Mouse (Mus musculus): ENCODE measurements around the gene Ppp2r2c.

Ppp2r2c gene

DNA sequence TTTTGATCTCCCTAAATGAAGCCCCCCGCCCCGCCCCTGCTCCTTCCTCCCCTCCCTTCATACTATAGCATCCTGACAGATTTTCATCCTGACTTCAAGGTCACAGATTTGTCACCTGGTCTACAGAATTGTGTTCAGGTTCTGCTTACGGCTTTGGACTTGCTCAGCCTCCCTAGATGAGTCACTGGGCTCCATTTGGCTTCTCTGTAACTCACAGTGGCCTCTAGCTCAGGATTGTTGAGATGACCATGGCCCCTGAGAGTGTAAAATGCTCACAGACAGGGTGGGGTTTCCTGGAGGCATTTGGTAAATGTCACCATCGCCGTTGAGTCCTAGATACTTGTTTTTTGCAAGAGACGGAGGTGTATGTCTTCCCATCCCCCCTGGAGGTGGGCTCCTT is 2.6 kb downstream of the Ppp2r2c start:
- DNase-seq (ENCODE audit: low spot score) = no peak

- no peak for DNase-seq (ENCODE audit: low spot score)
These were observed 7.6 kb downstream of the Ppp2r2c start for GRCm38 (mm10) chr5:36875956-36876355.

DNA sequence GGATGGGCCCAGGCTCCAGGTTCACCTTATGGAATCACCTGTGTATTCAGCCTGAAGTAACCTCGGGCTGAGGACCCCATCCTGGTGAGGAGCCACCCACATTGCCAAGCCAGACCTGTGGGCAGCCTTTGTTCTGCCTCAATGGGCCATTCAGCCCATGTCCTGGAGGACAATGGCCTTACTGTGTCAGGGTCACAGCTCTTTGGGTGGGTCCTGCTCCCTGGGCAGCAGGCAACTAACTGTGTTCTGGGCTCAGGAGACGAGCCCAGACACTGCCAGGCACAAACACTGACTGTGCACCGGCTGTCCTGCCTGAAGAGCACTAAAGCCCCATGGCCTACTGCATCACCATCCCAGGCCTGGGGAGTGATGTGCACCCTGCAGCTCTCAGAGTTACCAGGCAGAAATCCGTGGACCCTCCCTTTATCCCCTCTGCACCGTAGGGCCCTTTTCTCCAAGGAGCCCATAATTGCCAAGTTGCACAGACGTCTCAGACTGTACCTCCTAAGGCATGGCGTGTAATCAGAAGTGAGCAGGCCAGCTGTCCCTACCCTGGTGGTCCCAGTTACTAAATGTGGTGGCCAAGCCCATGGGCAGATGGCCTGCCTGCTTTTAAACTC is 8.6 kb downstream of the Ppp2r2c start:
- no peak for DNase-seq (ENCODE audit: low spot score)

DNA sequence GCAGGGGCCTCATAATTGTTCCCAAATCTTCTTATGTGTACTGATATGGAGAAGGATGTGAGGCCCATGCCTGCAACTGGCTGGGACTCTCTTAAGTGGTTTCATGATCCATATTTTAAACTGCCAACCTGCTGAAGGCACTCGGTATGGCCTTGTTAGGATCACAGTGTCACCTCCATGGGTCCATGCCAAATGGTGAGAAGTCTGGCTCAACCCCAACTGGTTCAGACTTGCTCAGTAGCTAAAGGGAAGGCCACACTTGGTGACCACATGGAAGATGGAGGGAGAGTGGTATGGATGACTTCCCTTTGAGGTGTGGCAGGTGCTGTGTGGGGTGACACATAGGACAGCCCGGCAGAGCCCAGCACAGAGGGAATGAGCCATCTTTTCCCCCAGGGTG is 9.3 kb downstream of the Ppp2r2c start:
- DNase-seq (ENCODE audit: low spot score) = no peak

DNA sequence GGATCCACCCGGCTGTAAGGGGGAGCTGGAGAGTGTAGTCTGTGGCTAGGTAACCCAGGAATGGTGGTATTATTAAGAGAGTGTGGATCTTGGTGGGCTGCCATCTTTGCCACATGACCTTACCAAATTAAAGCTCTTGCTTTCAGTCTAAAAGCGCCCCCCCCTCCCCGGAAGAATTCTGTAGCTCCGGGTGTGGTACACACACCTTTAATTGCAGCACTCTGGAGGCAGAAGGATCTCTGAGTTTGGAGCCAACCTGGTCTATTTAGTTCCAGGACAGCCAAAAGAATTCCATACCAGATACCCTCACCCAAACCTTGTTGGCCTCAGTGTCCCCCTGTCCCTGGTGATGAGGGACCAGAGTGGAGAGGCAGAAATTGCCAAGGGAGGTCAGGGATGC is 10.5 kb downstream of the Ppp2r2c start:
- no peak for DNase-seq (ENCODE audit: low spot score)

DNA sequence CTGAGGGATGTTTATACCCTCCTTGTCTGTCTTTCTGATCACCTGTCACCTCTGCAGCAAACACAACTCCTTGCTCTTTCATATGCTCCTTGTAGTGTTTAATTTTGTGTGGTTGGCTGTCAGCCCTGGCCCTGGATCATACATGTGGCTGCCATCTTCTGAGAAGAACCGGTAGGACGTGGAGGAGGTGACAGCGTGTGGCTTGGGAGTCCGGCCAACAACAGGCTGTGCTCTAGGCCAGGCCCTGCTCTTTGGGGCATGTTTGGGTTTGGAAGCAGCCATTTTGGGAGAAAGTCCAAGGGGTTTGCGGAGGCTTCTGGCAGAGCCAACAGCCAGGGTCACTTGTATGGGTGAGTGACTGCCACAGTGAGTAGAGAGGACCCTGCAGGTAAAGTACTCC is 12.3 kb downstream of the Ppp2r2c start:
- DNase-seq (ENCODE audit: low spot score) = no peak

GRCm38 (mm10) chr5:36883516-36883915 is 15.2 kb downstream of the Ppp2r2c start:
- no peak for DNase-seq (ENCODE audit: low spot score)

DNA sequence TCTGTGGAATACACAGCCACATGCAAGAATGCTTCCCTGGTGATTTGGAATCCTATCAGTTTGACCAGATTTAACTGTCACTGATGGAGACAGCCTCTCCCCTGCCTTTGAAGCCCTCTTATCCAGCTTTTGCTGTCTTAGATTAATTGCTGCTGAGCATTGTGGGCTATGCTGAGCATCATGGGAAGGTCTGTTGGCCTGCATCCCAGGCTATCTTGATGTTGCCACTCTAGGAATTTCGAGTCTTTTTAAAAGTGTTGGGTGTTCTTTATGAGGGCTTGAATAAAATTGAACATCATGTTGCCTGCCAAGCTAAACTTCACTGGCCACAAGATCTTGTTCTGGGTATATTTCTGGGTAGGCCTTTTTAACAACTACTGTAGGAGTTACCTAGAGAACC is 16.8 kb downstream of the Ppp2r2c start:
- DNase-seq (ENCODE audit: low spot score) = no peak

DNA sequence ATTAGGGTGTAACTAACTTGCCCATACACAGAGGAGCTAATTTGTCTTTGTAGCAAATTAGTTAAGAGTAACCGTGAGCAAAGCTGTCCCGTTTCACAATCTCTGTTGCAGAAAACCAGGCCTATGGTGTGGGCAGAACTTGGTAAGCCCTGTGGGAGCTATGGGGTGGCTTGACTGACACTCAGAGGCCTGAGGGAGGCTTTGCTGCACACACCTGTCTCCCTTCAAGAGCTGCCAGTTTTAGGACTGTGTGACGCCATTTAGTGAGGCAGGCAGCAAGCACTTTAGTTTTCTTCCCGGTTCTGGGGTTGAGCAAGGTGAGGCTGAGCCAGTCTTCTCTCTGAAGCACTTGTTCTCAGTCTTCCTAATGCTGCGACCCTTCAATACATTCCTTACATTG is 17.3 kb downstream of the Ppp2r2c start:
- no peak for DNase-seq (ENCODE audit: low spot score)

- no peak for DNase-seq (ENCODE audit: low spot score)
These were observed 18.0 kb downstream of the Ppp2r2c start for GRCm38 (mm10) chr5:36886298-36886697.

- no peak for DNase-seq (ENCODE audit: low spot score)
These were observed 18.6 kb downstream of the Ppp2r2c start for GRCm38 (mm10) chr5:36886852-36887283.

DNA sequence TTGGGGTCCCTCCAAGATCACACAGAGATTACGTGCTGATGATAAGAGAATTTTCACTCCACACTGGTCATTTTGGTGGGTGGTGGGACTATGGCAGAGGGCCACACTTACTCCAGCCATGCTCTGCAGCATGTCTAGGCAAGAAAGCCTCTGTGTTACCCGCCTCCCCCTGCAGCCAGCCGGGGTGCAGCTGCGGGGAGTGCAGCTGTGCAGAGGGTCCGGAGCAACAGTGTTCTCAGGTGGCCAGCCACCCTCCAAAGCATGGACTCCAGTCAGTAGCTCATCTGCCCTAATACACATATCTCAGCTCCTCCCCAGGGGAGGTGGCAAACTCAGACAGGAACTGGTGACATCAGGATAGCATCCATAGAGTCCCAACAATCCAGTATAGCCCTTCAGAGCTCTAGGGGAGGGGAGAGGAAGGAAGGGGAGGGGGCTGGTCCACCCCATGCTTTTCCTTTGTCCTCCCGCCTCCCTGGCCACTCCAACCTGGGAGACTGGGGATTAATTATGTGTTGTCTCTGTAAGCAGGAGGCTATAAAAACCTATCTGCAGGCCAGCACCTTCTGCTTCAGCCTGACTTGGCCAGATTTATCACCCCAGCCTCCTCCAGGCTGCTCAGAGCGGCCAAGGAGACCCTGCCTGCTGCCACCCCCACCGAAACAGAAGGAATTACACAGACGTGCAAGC is 19.1 kb downstream of the Ppp2r2c start:
- no peak for DNase-seq (ENCODE audit: low spot score)

GRCm38 (mm10) chr5:36888501-36888900 is 20.2 kb downstream of the Ppp2r2c start:
- no peak for DNase-seq (ENCODE audit: low spot score)

GRCm38 (mm10) chr5:36888911-36889310 is 20.6 kb downstream of the Ppp2r2c start:
- DNase-seq (ENCODE audit: low spot score) = no peak

- no peak for DNase-seq (ENCODE audit: low spot score)
These were observed 21.1 kb downstream of the Ppp2r2c start for GRCm38 (mm10) chr5:36889380-36889886.

DNA sequence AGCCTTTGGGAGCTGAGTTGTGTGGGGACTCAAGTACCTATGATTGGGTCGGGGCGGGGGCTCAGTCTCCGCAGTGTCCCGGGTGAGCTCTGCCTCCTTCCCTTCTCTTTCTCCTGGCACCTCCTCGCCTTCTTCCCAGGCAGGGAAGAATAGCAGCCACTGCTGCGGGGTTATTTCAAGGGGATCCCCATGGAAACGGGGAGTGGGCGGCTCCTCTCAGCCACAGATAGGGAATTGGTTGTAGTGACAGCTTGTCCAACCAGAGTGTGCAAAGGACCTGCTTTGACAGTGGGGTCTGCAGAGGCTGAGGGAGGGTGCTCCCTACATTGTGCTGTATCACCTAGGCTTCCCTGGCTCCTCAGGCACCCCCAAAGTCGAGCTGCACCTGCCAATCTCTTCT is 22.5 kb downstream of the Ppp2r2c start:
- DNase-seq (ENCODE audit: low spot score) = no peak

- peak; percentile 37 for DNase-seq (ENCODE audit: low spot score)
These were observed 23.6 kb downstream of the Ppp2r2c start for GRCm38 (mm10) chr5:36891793-36892470.

- DNase-seq (ENCODE audit: low spot score) = no peak
These were observed 24.9 kb downstream of the Ppp2r2c start for GRCm38 (mm10) chr5:36893263-36893662.

DNA sequence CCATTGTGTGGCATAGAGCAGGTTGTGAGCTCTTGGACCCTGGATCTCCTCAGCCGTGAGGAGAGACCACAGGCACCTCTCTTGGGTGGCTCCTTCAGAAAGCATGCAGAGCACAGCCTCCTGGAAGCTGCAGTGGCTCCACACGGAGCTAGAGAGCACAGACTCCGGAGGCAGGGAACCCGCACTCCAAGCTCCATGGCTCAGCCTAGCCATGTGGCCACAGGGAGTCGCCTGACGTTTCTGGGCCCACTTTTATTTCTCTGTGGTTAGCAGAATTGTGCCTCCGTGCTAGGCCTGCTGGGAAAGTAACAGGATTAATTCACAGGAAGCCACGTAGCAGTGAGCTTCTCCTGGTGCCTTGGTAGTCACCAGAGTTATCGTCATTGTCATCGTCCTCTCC is 25.8 kb downstream of the Ppp2r2c start:
- no peak for DNase-seq (ENCODE audit: low spot score)

DNA sequence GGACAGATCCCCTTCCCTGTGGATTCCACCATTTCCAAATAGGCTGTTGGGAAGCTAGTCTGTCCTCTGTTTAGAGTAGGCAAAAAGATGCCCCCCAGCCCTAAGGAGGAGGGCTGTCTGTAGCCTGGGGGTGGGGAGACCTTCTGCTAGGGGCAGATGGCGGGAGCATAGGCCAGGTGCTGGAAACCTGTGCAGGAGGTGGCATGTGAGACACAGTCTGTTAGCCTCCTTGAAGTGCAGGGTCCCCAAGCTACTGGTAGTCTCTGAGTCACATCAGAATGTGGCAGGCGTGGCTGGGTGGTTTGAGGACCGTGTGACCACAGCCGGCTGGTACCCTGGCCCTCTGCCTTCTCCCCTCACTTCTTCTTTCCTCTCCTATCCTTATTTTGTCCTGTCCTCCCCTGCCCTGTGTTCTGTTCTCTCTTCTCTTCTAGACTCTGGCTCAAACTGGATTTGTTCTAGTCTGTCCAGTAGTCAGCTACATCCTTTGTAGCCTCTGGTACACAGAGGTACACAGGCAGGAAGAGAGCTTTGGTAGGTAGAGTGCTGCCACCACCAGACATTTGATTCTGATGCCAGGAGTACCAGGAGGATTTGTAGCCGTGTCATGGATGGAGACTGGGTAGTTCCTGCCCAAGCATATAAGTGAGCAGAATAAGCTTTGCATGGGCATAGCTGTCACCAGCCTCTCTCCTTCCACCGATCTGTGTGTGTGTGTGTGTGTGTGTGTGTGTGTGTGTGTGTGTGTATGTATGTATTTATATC is 26.5 kb downstream of the Ppp2r2c start:
- DNase-seq (ENCODE audit: low spot score) = no peak

- no peak for DNase-seq (ENCODE audit: low spot score)
These were observed 27.6 kb downstream of the Ppp2r2c start for GRCm38 (mm10) chr5:36895621-36896573.

All from adipocyte (in vitro differentiated cells).